8 mouse cellular contexts compared by ENCODE assay signal in the genomic region with DNA sequence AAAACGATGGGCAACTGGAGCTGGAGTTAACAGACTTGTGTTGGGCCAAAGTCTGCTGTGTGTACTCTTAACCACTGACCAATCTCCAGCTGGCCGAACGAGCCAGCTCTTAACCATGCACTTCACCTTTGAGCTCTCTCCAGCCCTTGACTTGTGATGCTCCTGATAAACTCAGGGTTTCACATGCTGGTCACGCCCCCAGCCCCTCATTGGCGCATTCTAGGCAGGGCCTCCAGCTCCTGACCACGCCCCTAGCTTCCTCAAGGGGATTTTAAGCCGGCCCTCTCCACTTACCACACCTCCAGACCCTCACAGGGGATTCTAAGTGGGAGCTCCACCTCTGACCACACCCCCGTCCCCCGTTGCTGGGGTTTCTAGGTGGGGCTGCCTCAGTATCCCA. TPM values are rescaled to one million over a fixed set of nuclear protein-coding genes. Genes with fewer than 3 reads are reported as not detected.
DNase-seq lines count a peak whose midpoint lies in the region; ATAC-seq and TF ChIP-seq lines count a peak whose summit lies in the region.
"Had no signal": no experiment of that assay in that cellular context is flagged by ENCODE, and none has a peak within 500 bp of the region (broad histone marks: within the 10 kb centered on the region; RNA-seq: fewer than 3 reads in every experiment).

No protein-coding gene starts in this region.

- 6% methylated on average over 9 of the region's 9 CpGs for WGBS in lung, postnatal 0 days

- H3K27me3 ChIP-seq in lung, postnatal 0 days (replicated peaks; ENCODE audit: insufficient read depth, low read length) = peaks cover 19% of the 10 kb centered on the region; the same call in 1 of the 2 replicates

- no peak overlapping the region for H3K4me2 ChIP-seq in lung, postnatal 0 days (replicated peaks; ENCODE audit: low read depth, low read length)
- H3K4me2 ChIP-seq: embryonic facial prominence, embryonic 15.5 days had no signal

- no peak overlapping the region for H3K4me3 ChIP-seq in lung, postnatal 0 days (ENCODE audit: low read depth, low read length)
- H3K4me3 ChIP-seq: embryonic facial prominence, embryonic 15.5 days had no signal

- H3K9ac ChIP-seq in lung, postnatal 0 days (replicated peaks; ENCODE audit: low read depth) = no peak overlapping the region
- H3K9ac ChIP-seq: embryonic facial prominence, embryonic 15.5 days had no signal

- H3K4me1 ChIP-seq in lung, postnatal 0 days (ENCODE audit: insufficient read depth, low read depth, low read length) = no peaks in the 10 kb centered on the region

- H3K36me3 ChIP-seq in lung, postnatal 0 days (ENCODE audit: insufficient read depth, low read length) = 0 out of 2 replicates have a peak, but pooled peaks cover 4% of the 10 kb centered on the region

- TF ChIP-seq CTCF in lung, postnatal 0 days (IDR thresholded peaks at IDR 0.05) = no peak

- ATAC-seq in lung, postnatal 0 days = no peak; the same call in 1 of the 2 replicates

- no peak for TF ChIP-seq EP300 in lung, postnatal 0 days (IDR thresholded peaks at IDR 0.05)

- H3K9me3 ChIP-seq in lung, postnatal 0 days (ENCODE audit: low read length) = no peaks in the 10 kb centered on the region
- H3K9me3 ChIP-seq: embryonic facial prominence, embryonic 15.5 days had no signal

- DNase-seq in ovary, postnatal 36 days (ENCODE audit: low spot score) = peak; percentile 46
- DNase-seq in ovary, postnatal 10 days (ENCODE audit: low spot score) = no peak
- DNase-seq in c-Kit-positive CD71-positive TER-119-positive erythroid progenitor cells, embryonic 14.5 days (ENCODE audit: low spot score) = peak; percentile 78
- DNase-seq in kidney, adult 8-10 months = peak; percentile 84 to 88
- peak; percentile 72 for DNase-seq in lung, postnatal 0 days (ENCODE audit: low spot score)
- DNase-seq in thymus, postnatal 0 days (ENCODE audit: low spot score) = peak; percentile 63
- DNase-seq in left cerebral cortex, adult 8-10 months (ENCODE audit: low spot score in 2 of 2) = no peak

- H3K27ac ChIP-seq in lung, postnatal 0 days (ENCODE audit: low read length) = no peak overlapping the region
- H3K27ac ChIP-seq: embryonic facial prominence, embryonic 15.5 days had no signal

RNA-seq across cellular contexts. Expression of a gene that starts 4.7 kb away (rescaled TPM):
- polyA plus RNA-seq in lung, postnatal 0 days (2015; fragmentation: Nextera tagmentation; extraction: Ambion mirVana) = 1,344 and 1,416 TPM in 2 replicates
- 2,037 and 2,048 TPM in 2 replicates for polyA plus RNA-seq in thymus, postnatal 0 days (2015; fragmentation: Nextera tagmentation; extraction: Ambion mirVana)
- total RNA-seq in left cerebral cortex, adult 8-10 months (2022) = 100 to 1,000 TPM; 505 to 586 (median 560) TPM

RNA-seq across cellular contexts. Expression of a gene that starts 12.7 kb away (rescaled TPM):
- not detected in 2 replicates for polyA plus RNA-seq in lung, postnatal 0 days (2015; fragmentation: Nextera tagmentation; extraction: Ambion mirVana)
- polyA plus RNA-seq in thymus, postnatal 0 days (2015; fragmentation: Nextera tagmentation; extraction: Ambion mirVana) = 0.06 and 0.18 TPM in 2 replicates
- 10 to 100 TPM; 46.4 to 64.4 (median 48.1) TPM for total RNA-seq in left cerebral cortex, adult 8-10 months (2022)

RNA-seq across cellular contexts. Expression of a gene that starts 17.8 kb away (rescaled TPM):
- 0.25 TPM in 1 of 2 replicates, not detected in the other for polyA plus RNA-seq in lung, postnatal 0 days (2015; fragmentation: Nextera tagmentation; extraction: Ambion mirVana)
- polyA plus RNA-seq in thymus, postnatal 0 days (2015; fragmentation: Nextera tagmentation; extraction: Ambion mirVana) = 0.15 and 0.29 TPM in 2 replicates
- 1 to 10 TPM; 5.1 to 9.7 (median 6.2) TPM for total RNA-seq in left cerebral cortex, adult 8-10 months (2022)

RNA-seq across cellular contexts. Expression of a gene that starts 23.9 kb away (rescaled TPM):
- 129 and 138 TPM in 2 replicates for polyA plus RNA-seq in lung, postnatal 0 days (2015; fragmentation: Nextera tagmentation; extraction: Ambion mirVana)
- 338 and 340 TPM in 2 replicates for polyA plus RNA-seq in thymus, postnatal 0 days (2015; fragmentation: Nextera tagmentation; extraction: Ambion mirVana)
- 10 to 100 TPM; 35.4 to 57.9 (median 48.2) TPM for total RNA-seq in left cerebral cortex, adult 8-10 months (2022)

RNA-seq across cellular contexts. Expression of a gene that starts 23.9 kb away (rescaled TPM):
- 26.5 and 26.8 TPM in 2 replicates for polyA plus RNA-seq in lung, postnatal 0 days (2015; fragmentation: Nextera tagmentation; extraction: Ambion mirVana)
- polyA plus RNA-seq in thymus, postnatal 0 days (2015; fragmentation: Nextera tagmentation; extraction: Ambion mirVana) = 26.8 and 27.7 TPM in 2 replicates
- total RNA-seq in left cerebral cortex, adult 8-10 months (2022) = 10 to 100 TPM; 42.1 to 52.3 (median 46.0) TPM

Comparison
In these comparisons a context has a peak if more than half of its experiments do, and no peak if none do; other contexts are left out.
1. DNase-seq: peak in ovary, postnatal 36 days (single experiment), c-Kit-positive CD71-positive TER-119-positive erythroid progenitor cells, embryonic 14.5 days (single experiment), kidney, adult 8-10 months (2 of 2), lung, postnatal 0 days (single experiment) and thymus, postnatal 0 days (single experiment); none in ovary, postnatal 10 days (single experiment) and left cerebral cortex, adult 8-10 months (0 of 2).